ENCODE assay signal across 23 mouse cellular contexts in genomic region chr2:157399797-157400196, GRCm38 (mm10). TPM values are rescaled to one million over a fixed set of nuclear protein-coding genes. Genes with fewer than 3 reads are reported as not detected.
"Had no signal": no experiment of that assay in that cellular context is flagged by ENCODE, and none has a peak within 500 bp of the region (broad histone marks: within the 10 kb centered on the region; RNA-seq: fewer than 3 reads in every experiment).

No protein-coding gene starts in this region.

- H3K27ac ChIP-seq: limb, embryonic 15.5 days; liver, embryonic 12.5 days; midbrain, embryonic 15.5 days; neural tube, embryonic 12.5 days had no signal

- H3K9ac ChIP-seq: limb, embryonic 15.5 days; liver, embryonic 12.5 days; lung, embryonic 15.5 days; midbrain, embryonic 15.5 days; neural tube, embryonic 12.5 days had no signal

- H3K9me3 ChIP-seq: limb, embryonic 15.5 days; lung, embryonic 15.5 days; midbrain, embryonic 15.5 days had no signal

- H3K27me3 ChIP-seq: limb, embryonic 15.5 days; liver, embryonic 12.5 days; lung, embryonic 15.5 days; midbrain, embryonic 15.5 days; neural tube, embryonic 12.5 days had no signal

- H3K4me3 ChIP-seq: limb, embryonic 15.5 days; liver, embryonic 12.5 days; lung, embryonic 15.5 days; midbrain, embryonic 15.5 days; neural tube, embryonic 12.5 days had no signal

- DNase-seq: kidney, postnatal 25 days; layer of hippocampus, adult 9-11 months; layer of hippocampus, postnatal 36 days; right cerebral cortex, postnatal 4 days; spleen, adult 18-20 months; thymus, adult 2 months; thymus, postnatal 25 days had no signal

- H3K4me2 ChIP-seq: limb, embryonic 15.5 days; liver, embryonic 12.5 days; lung, embryonic 15.5 days; midbrain, embryonic 11.5 days; midbrain, embryonic 15.5 days; neural tube, embryonic 12.5 days had no signal

- ATAC-seq: intestine, postnatal 0 days; liver, embryonic 12.5 days; midbrain, embryonic 15.5 days had no signal

- H3K4me1 ChIP-seq: limb, embryonic 15.5 days; midbrain, embryonic 15.5 days had no signal

RNA-seq across cellular contexts. Expression of gene Ghrh, which starts 52.5 kb away (rescaled TPM):
- total RNA-seq: layer of hippocampus, postnatal 36 days; left cerebral cortex, postnatal 25 days; megakaryocyte progenitor cell, adult 5-6 weeks; monocyte, adult 5-6 weeks; neutrophil, adult 5-6 weeks had no signal
- polyA plus RNA-seq: kidney, embryonic 14.5 days; limb, embryonic 11.5 days; limb, embryonic 15.5 days; liver, embryonic 12.5 days; liver, embryonic 16.5 days; lung, embryonic 15.5 days; neural tube, embryonic 12.5 days; stomach, embryonic 14.5 days; urinary bladder, adult 2 months had no signal
